Mouse (Mus musculus) ES-Bruce4 (cell line): ENCODE results near the gene Ltb. TPM values are rescaled to one million over a fixed set of nuclear protein-coding genes. Genes with fewer than 3 reads are reported as not detected.
"Not testable (repeated sequence)": the region's sequence is repeated elsewhere in the genome, so short reads cannot be mapped to it uniquely, and the experiment has no call there.

Experiments used
- H3K27ac ChIP-seq: 2 replicates; pipeline ENCODE4 v1.5.1; 2012; ENCODE audit warnings: low read length, inconsistent platforms; ENCODE audit not compliant: insufficient read depth
- H3K27me3 ChIP-seq: 2 replicates; pipeline ENCODE4 v1.6.1; 2012; ENCODE audit warnings: mild to moderate bottlenecking, low read length, inconsistent platforms; ENCODE audit not compliant: control insufficient read depth, poor library complexity, insufficient read depth, severe bottlenecking
- H3K36me3 ChIP-seq: 2 replicates; pipeline ENCODE4 v1.6.1; 2012; ENCODE audit warnings: inconsistent platforms, mild to moderate bottlenecking, low read length, moderate library complexity; ENCODE audit not compliant: control insufficient read depth, poor library complexity, insufficient read depth, severe bottlenecking
- H3K4me1 ChIP-seq: one replicate; pipeline ENCODE4 v1.8.1; 2011; ENCODE audit warnings: low read length; ENCODE audit not compliant: control insufficient read depth, insufficient read depth
- H3K4me3 ChIP-seq: 2 replicates; pipeline ENCODE4 v1.5.1; 2011; ENCODE audit warnings: low read depth, mild to moderate bottlenecking, low read length
- H3K9ac ChIP-seq: 2 replicates; pipeline ENCODE4 v1.6.1; 2012; ENCODE audit warnings: low read depth, mild to moderate bottlenecking, inconsistent platforms; ENCODE audit not compliant: poor library complexity, severe bottlenecking
- H3K9me3 ChIP-seq: replicated peaks from 2 replicates; pipeline ENCODE4 v1.6.1; 2012; ENCODE audit warnings: mild to moderate bottlenecking, low read length, inconsistent platforms; ENCODE audit not compliant: control insufficient read depth, poor library complexity, insufficient read depth, severe bottlenecking
- CTCF ChIP-seq: IDR thresholded peaks from one replicate; pipeline ENCODE4 v1.8.1; 2011; ENCODE audit warnings: low read depth, low read length
- EP300 ChIP-seq: IDR thresholded peaks from 2 replicates; pipeline ENCODE4 v1.6.1; 2011; ENCODE audit warnings: low read depth, low read length; ENCODE audit not compliant: insufficient read depth
- POLR2A ChIP-seq: IDR thresholded peaks from one replicate; pipeline ENCODE4 v1.8.1; 2011; ENCODE audit warnings: low read length; ENCODE audit not compliant: insufficient read depth
- polyA plus RNA-seq: library from polyadenylated mRNA; stranded (reverse); fragments of >200 nt; gene quantifications from 2 replicates; pipeline ENCODE4 v1.2.4, GENCODE M21; 2011; ENCODE audit warnings: low read depth; ENCODE audit not compliant: missing spikeins, insufficient read depth, insufficient read length

Gene Ltb
- polyA plus RNA-seq, 1 experiment, result 10.7 TPM

GRCm38 (mm10) chr17:35225456-35225855, 31.2 kb downstream of the Ltb start:
- Histone ChIP-seq H3K4me3 (no peak overlapping the region), H3K36me3 (peaks cover 3% of the 10 kb centered on the region; the same call in 1 of the 2 replicates), H3K4me1 (no peaks in the 10 kb centered on the region), H3K27me3 (no peaks in the 10 kb centered on the region), H3K27ac (no peak overlapping the region), H3K9me3 (no peaks in the 10 kb centered on the region), H3K9ac (no peak overlapping the region)
- no peak for TF ChIP-seq EP300
- no peak for TF ChIP-seq CTCF
- TF ChIP-seq POLR2A, result no peak

- no peak overlapping the region for H3K9ac ChIP-seq
- H3K4me1 ChIP-seq, result no peaks in the 10 kb centered on the region
- TF ChIP-seq CTCF, result no peak
- no peak for TF ChIP-seq POLR2A
- TF ChIP-seq EP300, result no peak
- H3K9me3 ChIP-seq, result no peaks in the 10 kb centered on the region
- H3K27me3 ChIP-seq, result no peaks in the 10 kb centered on the region
- H3K36me3 ChIP-seq, result peaks cover 9% of the 10 kb centered on the region; the same call in 1 of the 2 replicates
- no peak overlapping the region for H3K27ac ChIP-seq
- H3K4me3 ChIP-seq, result no peak overlapping the region
Measured at GRCm38 (mm10) chr17:35226561-35227046, 32.4 kb downstream of the Ltb start.

GRCm38 (mm10) chr17:35231022-35231421, 36.8 kb downstream of the Ltb start:
- TF ChIP-seq POLR2A, result no peak
- TF ChIP-seq EP300, result no peak
- no peak for TF ChIP-seq CTCF
- peaks cover 9% of the 10 kb centered on the region; the same call in 1 of the 2 replicates for H3K36me3 ChIP-seq
- no peaks in the 10 kb centered on the region for H3K27me3 ChIP-seq
- no peaks in the 10 kb centered on the region for H3K9me3 ChIP-seq
- no peak overlapping the region for H3K4me3 ChIP-seq
- no peaks in the 10 kb centered on the region for H3K4me1 ChIP-seq
- H3K9ac ChIP-seq, result no peak overlapping the region
- no peak overlapping the region for H3K27ac ChIP-seq

DNA sequence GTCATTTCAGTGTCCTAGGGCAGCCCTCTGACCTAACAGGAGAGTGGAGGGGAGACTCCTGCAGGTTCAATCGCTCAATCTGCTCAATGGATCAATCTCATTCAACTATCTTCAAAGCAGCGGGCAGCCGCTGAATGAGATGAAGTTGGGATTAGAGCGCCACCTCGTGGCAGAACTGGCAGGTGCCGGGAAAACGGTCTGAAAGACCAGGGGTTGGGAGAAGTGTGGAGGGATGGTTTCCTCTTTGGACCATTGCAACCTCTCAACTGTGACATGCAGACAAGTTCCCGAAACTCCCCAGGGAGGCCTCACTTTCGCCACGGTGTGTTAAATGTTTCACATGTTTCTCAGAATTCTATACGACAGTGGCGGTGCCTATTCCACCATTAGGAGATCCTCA, 37.8 kb downstream of the Ltb start:
- H3K9ac ChIP-seq, result no peak overlapping the region
- H3K4me1 ChIP-seq, result no peaks in the 10 kb centered on the region
- no peaks in the 10 kb centered on the region for H3K9me3 ChIP-seq
- H3K4me3 ChIP-seq, result no peak overlapping the region
- no peaks in the 10 kb centered on the region for H3K27me3 ChIP-seq
- H3K27ac ChIP-seq, result no peak overlapping the region
- peaks cover 9% of the 10 kb centered on the region; the same call in 1 of the 2 replicates for H3K36me3 ChIP-seq
- TF ChIP-seq CTCF (peak; percentile 97), EP300 (no peak)

DNA sequence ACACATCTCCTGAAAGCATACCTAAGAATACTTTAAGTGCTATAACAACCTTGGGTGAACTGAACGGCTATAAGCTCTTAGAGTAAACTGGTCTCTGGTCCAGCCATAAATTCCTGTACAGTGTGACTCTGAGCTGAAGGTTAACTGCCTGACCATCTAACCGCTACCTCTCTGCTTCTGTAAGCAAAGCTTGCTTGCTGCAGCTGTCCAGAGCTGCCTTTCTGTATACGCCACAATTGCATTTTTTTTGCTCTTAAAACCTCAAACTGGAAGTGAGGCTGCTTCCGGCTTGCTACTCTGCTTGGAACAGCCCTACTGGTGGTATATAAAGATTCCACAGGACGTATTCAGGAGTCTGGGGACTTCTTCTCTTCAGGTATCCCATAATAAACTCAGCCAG, 38.4 kb downstream of the Ltb start:
- Histone ChIP-seq H3K4me1 (no peaks in the 10 kb centered on the region), H3K9me3 (no peaks in the 10 kb centered on the region), H3K4me3 (no peak overlapping the region), H3K27ac (no peak overlapping the region), H3K36me3 (peaks cover 9% of the 10 kb centered on the region; the same call in 1 of the 2 replicates), H3K9ac (no peak overlapping the region), H3K27me3 (no peaks in the 10 kb centered on the region)
- TF ChIP-seq CTCF, result no peak
- TF ChIP-seq POLR2A, result no peak
- no peak for TF ChIP-seq EP300

GRCm38 (mm10) chr17:35233114-35233980, 39.1 kb downstream of the Ltb start, which contains the start of gene Atp6v1g2:
Gene Atp6v1g2 (plus strand): TSS chr17:35233660.
- no peaks in the 10 kb centered on the region for H3K27me3 ChIP-seq
- H3K9ac ChIP-seq, result peak within 1 kb of the TSS; percentile 64
- H3K36me3 ChIP-seq, result peaks cover 9% of the 10 kb centered on the region; the same call in 1 of the 2 replicates
- TF ChIP-seq POLR2A (no peak), EP300 (no peak), CTCF (no peak)
- no peaks in the 10 kb centered on the region for H3K4me1 ChIP-seq
- H3K4me3 ChIP-seq, result no peak within 1 kb of the TSS
- H3K9me3 ChIP-seq, result no peaks in the 10 kb centered on the region
- H3K27ac ChIP-seq, result no peak within 1 kb of the TSS

DNA sequence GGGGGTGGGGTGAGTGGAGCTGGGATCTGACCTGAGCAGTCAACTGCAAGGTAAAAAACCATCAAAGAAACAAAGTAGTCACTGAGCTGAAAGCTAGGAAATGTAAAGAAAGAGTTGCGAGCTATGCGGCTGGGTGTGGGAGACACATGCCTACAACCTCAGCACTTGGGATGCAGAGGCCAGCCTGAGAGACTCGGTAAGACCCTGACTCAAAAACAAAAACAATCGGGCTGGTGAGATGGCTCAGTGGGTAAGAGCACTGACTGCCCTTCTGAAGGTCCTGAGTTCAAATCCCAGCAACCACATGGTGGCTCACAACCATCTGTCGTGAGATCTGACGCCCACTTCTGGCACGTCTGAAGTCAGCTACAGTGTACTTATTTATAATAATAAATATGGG, 39.9 kb downstream of the Ltb start:
- not testable (repeated sequence) for H3K27me3 ChIP-seq, H3K4me1 ChIP-seq, H3K27ac ChIP-seq, H3K4me3 ChIP-seq, H3K9me3 ChIP-seq, H3K36me3 ChIP-seq
- peak overlapping the region; percentile 64; the same call in 1 of the 2 replicates for H3K9ac ChIP-seq
